Mouse (Mus musculus) induced T-regulatory cell, adult 2 months (primary cell): ENCODE measurements around the gene Rab33b.
"Not testable (repeated sequence)": the region's sequence is repeated elsewhere in the genome, so short reads cannot be mapped to it uniquely, and the experiment has no call there.

ENCODE experiments used
- DNase-seq: peaks from one replicate; pipeline ENCODE4 v3.0.0-alpha.2; 2012; ENCODE audit warnings: low read depth

The Rab33b gene

DNA sequence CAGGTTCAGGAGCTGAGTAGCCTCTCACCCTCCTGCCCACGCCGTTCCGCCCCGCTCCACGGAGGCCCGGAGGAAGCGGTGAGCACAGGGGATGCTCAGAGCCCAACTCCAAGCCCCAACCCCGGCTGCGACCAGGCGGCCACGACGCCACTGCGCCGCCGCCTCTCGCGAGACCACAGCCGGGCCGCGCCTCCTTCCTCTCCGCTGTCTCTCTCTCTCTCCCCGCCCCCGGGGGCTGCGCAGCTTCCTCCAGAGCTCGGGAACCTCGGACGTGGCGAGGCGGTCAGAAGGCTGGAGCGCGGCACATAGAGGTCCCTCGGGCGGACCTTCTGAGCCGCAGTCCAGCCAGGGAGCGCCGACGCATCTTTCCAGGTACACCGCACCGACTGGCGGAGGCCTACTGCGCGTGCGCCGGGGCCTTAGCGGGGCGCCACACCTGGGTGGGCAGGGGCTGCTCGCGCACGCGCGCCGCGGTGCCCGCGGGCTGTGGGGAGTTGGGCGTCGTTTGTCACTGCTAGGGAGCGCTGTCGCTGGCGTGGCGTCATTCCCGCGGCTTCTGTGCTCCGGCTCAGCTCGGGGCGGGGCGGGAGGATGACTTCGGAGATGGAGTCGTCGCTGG lies at the start of gene Rab33b:
TSS of gene Rab33b (plus strand) at position 180 of the 619 bp plus-strand sequence.
- peak; percentile 97 for DNase-seq

DNA sequence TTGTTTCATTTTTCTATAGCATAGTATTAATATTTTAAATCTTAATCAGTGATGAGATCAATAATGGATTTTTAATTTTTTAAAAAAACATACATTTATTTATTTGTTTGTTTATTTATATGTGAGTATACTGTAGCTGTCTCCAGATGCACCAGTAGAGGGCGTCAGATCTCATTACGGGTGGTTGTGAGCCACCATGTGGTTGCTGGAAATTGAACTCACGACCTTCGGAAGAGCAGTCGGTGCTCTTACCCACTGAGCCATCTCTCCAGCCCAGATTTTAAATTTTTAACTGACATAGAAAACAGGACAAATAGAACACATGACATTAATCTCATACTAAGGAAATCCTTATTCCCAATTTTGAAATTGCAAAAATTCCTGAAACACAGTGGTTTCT lies 49.4 kb upstream of the Rab33b start:
- not testable (repeated sequence) for DNase-seq

- DNase-seq = no peak
Observed at GRCm38 (mm10) chr3:51434871-51435595, 48.7 kb upstream of the Rab33b start.

- no peak for DNase-seq
Observed at GRCm38 (mm10) chr3:51468530-51468929, 15.2 kb upstream of the Rab33b start.

- peak; percentile 40 for DNase-seq
Observed at GRCm38 (mm10) chr3:51475706-51476105, 8.0 kb upstream of the Rab33b start.

DNA sequence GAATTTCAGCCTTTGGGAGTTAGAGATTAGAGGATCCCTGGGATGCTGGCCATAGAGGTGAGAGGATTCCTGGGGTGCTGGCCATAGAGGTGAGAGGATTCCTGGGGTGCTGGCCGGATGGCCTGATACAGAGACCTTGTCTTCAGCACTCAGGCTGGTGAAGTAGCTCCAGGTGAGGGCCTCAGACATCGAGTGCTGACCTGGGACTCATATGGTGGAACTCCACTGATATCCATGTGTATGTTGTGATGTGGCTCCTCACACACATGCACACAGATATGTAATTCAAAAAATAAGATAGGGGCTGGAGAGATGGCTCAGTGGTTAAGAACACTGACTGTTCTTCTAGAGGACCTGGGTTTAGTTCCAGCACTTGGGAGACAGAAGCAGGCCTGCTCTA lies 3.8 kb upstream of the Rab33b start:
- DNase-seq = no peak

- DNase-seq = peak; percentile 85
Observed at GRCm38 (mm10) chr3:51481059-51481458, 2.7 kb upstream of the Rab33b start.

- no peak for DNase-seq
Observed at GRCm38 (mm10) chr3:51481881-51482280, 1.8 kb upstream of the Rab33b start.

GRCm38 (mm10) chr3:51482781-51483180 lies 939 bp upstream of the Rab33b start:
- DNase-seq = peak; percentile 25

- no peak for DNase-seq
Observed at GRCm38 (mm10) chr3:51484370-51484769, 650 bp downstream of the Rab33b start.

GRCm38 (mm10) chr3:51485347-51485746 lies 1.6 kb downstream of the Rab33b start:
- DNase-seq = peak; percentile 31

DNA sequence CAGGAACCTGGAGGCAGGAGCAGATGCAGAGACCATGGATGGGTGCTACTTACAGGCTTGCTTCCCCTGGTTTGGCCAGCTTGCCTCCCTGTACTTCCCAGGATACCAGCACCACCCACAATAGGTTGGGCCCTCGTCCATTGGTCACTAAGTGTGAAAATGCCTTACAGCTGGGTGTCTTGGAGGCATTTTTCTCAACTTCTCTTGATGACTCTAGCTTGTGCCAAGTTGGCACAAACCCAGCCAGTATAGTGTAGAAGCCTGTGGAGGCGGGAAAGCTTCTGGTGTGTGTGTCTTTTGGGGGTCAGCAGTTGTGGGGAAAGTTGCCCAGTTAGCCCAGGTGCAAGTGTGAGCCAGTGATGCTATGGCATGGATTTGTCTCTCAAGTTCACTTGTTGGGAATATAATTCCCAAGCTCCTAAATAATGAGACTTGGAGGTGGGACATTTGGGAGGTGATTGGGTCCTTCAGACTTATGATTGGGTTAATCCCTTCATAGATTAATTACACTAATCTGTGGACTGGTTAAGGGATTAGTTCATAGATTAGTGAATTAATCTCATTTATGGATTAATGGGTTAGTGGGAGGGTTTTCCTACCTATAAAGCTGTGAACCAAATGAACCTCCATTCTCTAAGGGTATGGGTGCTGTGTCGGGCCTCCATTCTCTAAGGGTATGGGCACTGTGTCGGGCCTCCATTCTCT lies 2.9 kb downstream of the Rab33b start:
- DNase-seq = no peak

- no peak for DNase-seq
Observed at GRCm38 (mm10) chr3:51490088-51490753, 6.5 kb downstream of the Rab33b start.

DNA sequence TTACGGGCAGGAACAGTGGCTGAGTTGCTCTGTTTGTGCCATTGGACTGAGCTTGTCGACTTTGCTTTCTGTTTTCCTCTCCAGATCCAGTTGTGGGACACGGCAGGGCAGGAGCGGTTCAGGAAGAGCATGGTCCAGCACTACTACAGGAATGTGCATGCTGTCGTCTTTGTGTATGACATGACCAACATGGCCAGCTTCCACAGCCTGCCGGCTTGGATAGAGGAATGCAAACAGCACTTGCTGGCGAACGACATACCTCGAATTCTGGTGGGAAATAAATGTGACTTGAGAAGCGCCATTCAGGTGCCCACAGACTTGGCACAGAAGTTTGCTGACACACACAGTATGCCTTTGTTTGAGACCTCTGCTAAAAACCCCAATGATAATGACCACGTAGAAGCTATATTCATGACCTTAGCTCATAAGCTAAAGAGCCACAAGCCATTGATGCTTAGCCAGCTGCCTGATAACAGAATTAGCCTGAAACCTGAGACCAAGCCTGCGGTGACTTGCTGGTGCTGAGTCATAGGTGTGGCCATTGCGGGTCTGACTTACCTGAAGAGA lies 9.6 kb downstream of the Rab33b start:
- no peak for DNase-seq

GRCm38 (mm10) chr3:51494466-51494865 lies 10.7 kb downstream of the Rab33b start:
- no peak for DNase-seq

DNA sequence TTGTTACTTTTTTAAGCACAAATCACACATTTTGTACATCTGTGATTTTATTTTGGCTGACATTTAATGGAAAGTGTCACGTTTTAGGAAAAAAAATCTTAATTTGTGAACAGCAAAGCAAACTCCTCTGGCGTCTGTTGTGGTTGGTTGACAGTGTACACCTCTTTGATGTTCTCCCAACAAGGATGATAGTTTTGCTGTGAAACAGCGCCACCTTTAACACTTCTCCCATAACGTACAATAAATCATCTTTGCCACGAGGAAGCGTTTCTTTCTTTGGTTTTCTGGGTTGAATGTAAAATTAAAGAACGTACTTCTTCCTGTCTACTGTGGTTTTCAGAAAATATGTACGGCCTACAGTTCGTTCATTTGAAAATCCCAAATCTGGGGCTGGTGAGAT lies 11.9 kb downstream of the Rab33b start:
- peak; percentile 49 for DNase-seq

GRCm38 (mm10) chr3:51497978-51498377 lies 14.3 kb downstream of the Rab33b start:
- no peak for DNase-seq

GRCm38 (mm10) chr3:51498659-51499058 lies 14.9 kb downstream of the Rab33b start:
- no peak for DNase-seq

- DNase-seq = no peak
Observed at GRCm38 (mm10) chr3:51499876-51500275, 16.2 kb downstream of the Rab33b start.

- DNase-seq = no peak
Observed at GRCm38 (mm10) chr3:51504385-51504952, 20.7 kb downstream of the Rab33b start.

DNA sequence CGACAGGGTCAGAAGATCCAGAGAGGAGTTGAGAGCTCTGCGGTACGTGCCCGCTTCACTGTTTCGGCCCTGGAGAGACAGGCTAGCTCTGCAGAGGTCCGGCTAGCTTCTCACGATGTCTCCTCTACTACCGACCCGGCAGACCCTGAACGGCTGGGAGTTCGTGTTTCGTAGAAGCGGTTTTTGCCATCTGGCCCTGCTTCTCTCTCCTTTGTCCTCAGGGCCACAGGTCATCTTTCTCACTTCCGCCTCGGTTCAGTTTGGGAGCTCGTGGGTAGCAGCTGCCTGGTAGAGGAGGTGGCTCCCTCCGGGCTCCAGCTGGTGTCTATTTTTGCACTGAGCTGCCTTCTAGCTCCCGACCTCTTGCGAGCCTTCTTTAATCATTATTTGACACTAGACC lies 21.7 kb downstream of the Rab33b start:
- no peak for DNase-seq

- DNase-seq = peak; percentile 91
Observed at GRCm38 (mm10) chr3:51510903-51511302, 27.2 kb downstream of the Rab33b start.
